Mouse (Mus musculus) layer of hippocampus, adult 2 months (tissue): ENCODE measurements around the gene Snap91. TPM values are rescaled to one million over a fixed set of nuclear protein-coding genes. Genes with fewer than 3 reads are reported as not detected.
A peak's percentile ranks its signal among the peaks of the same experiment; 100 is the strongest.

Experiments used
- DNase-seq, 2 experiments: peaks; one replicate each; pipeline ENCODE4 v3.0.0; 2022; ENCODE audit warnings: low spot score in 2 of 2
- H3K27ac ChIP-seq: fragments of 200-600 bp; 2 replicates; pipeline ENCODE4 v1.8.1; 2022
- H3K4me3 ChIP-seq: fragments of 200-600 bp; 2 replicates; pipeline ENCODE4 v1.8.1; 2022; ENCODE audit warnings: mild to moderate bottlenecking
- CTCF ChIP-seq: fragments of 200-600 bp; conservative IDR thresholded peaks from 2 replicates; pipeline ENCODE4 v1.8.1; 2022; ENCODE audit warnings: antibody characterized with exemption, mild to moderate bottlenecking, moderate library complexity
- total RNA-seq, 2 experiments: library from RNA; stranded (reverse); gene quantifications; 2 replicates each; pipeline ENCODE4 v1.2.3; 2021

Gene Snap91
- total RNA-seq, 2 experiments from 2014 or later = 395 to 402 TPM

GRCm38 (mm10) chr9:86764002-86764401, 116.5 kb downstream of the Snap91 start:
- no peak for DNase-seq
- no peak for TF ChIP-seq CTCF

GRCm38 (mm10) chr9:86762477-86763376, 117.7 kb downstream of the Snap91 start:
- H3K27ac ChIP-seq = no peak overlapping the region
- DNase-seq = no peak
- no peak for TF ChIP-seq CTCF
- no peak overlapping the region for H3K4me3 ChIP-seq

More at GRCm38 (mm10) chr9:86764002-86764401, 116.5 kb downstream of the Snap91 start:
- Histone ChIP-seq H3K27ac (no peak overlapping the region), H3K4me3 (no peak overlapping the region)

- DNase-seq = peak; percentile 72 to 90
- TF ChIP-seq CTCF = peak; percentile 96
- H3K4me3 ChIP-seq = peak overlapping the region; percentile 9; the same call in 1 of the 2 replicates
- H3K27ac ChIP-seq = 0 out of 2 replicates have a peak overlapping the region, but pooled peaks have one; percentile 12
These were observed 134.4 kb downstream of the Snap91 start for GRCm38 (mm10) chr9:86745926-86746581.

GRCm38 (mm10) chr9:86744041-86744440, 136.4 kb downstream of the Snap91 start:
- peak overlapping the region; percentile 6; the same call in 1 of the 2 replicates for H3K27ac ChIP-seq
- no peak for DNase-seq
- TF ChIP-seq CTCF = no peak
- peak overlapping the region; percentile 43 for H3K4me3 ChIP-seq

- Histone ChIP-seq H3K27ac (peak within 1 kb of the TSS; percentile 6; the same call in 1 of the 2 replicates), H3K4me3 (peak within 1 kb of the TSS; percentile 43)
- TF ChIP-seq CTCF = peak; percentile 21
- no peak for DNase-seq
These were observed 137.2 kb downstream of the Snap91 start, which contains the start of gene Prss35 for GRCm38 (mm10) chr9:86742959-86743911. Gene Prss35, plus strand, starts transcription at chr9:86743649.

GRCm38 (mm10) chr9:86739971-86740370, 140.5 kb downstream of the Snap91 start:
- Histone ChIP-seq H3K4me3 (no peak overlapping the region), H3K27ac (no peak overlapping the region)
- DNase-seq = no peak
- TF ChIP-seq CTCF = no peak

GRCm38 (mm10) chr9:86738801-86739200, 141.7 kb downstream of the Snap91 start:
- no peak overlapping the region for H3K4me3 ChIP-seq
- H3K27ac ChIP-seq = no peak overlapping the region
- no peak for TF ChIP-seq CTCF
- no peak for DNase-seq

- no peak for TF ChIP-seq CTCF
- Histone ChIP-seq H3K27ac (no peak overlapping the region), H3K4me3 (no peak overlapping the region)
- no peak for DNase-seq
These were observed 142.4 kb downstream of the Snap91 start for GRCm38 (mm10) chr9:86738067-86738466.

- no peak for TF ChIP-seq CTCF
- no peak for DNase-seq
- H3K4me3 ChIP-seq = no peak overlapping the region
- no peak overlapping the region for H3K27ac ChIP-seq
These were observed 143.5 kb downstream of the Snap91 start for GRCm38 (mm10) chr9:86736991-86737390.

- Histone ChIP-seq H3K27ac (0 out of 2 replicates have a peak overlapping the region, but pooled peaks have one; percentile 33), H3K4me3 (no peak overlapping the region)
- no peak for DNase-seq
- no peak for TF ChIP-seq CTCF
These were observed 145.7 kb downstream of the Snap91 start for GRCm38 (mm10) chr9:86734795-86735194.

GRCm38 (mm10) chr9:86734357-86734756, 146.1 kb downstream of the Snap91 start:
- Histone ChIP-seq H3K4me3 (no peak overlapping the region), H3K27ac (no peak overlapping the region)
- no peak for DNase-seq
- no peak for TF ChIP-seq CTCF

GRCm38 (mm10) chr9:86729811-86730210, 150.6 kb downstream of the Snap91 start:
- Histone ChIP-seq H3K27ac (no peak overlapping the region), H3K4me3 (no peak overlapping the region)
- no peak for TF ChIP-seq CTCF
- no peak for DNase-seq
